Mouse (Mus musculus) heart, adult 2 months (tissue): ENCODE data around the gene Zbtb2. TPM values are rescaled to one million over a fixed set of nuclear protein-coding genes. Genes with fewer than 3 reads are reported as not detected.

Source experiments
- DNase-seq, 2 experiments: peaks; one replicate each; pipeline ENCODE4 v3.0.0; 2021
- H3K27ac ChIP-seq: fragments of 200-600 bp; 2 replicates; pipeline ENCODE4 v1.8.1; 2022
- H3K27me3 ChIP-seq: fragments of 200-500 bp; 2 replicates; pipeline ENCODE4 v1.6.1; 2012; ENCODE audit warnings: mild to moderate bottlenecking, low read length, inconsistent platforms, mixed read lengths; ENCODE audit not compliant: control insufficient read depth, insufficient read depth
- H3K36me3 ChIP-seq: fragments of 200-500 bp; 2 replicates; pipeline ENCODE4 v1.6.1; 2012; ENCODE audit warnings: low read length, inconsistent platforms; ENCODE audit not compliant: control insufficient read depth, insufficient read depth
- H3K4me1 ChIP-seq: fragments of 200-500 bp; 2 replicates; pipeline ENCODE4 v1.6.1; 2011; ENCODE audit warnings: low read length; ENCODE audit not compliant: control insufficient read depth, insufficient read depth
- H3K4me3 ChIP-seq: fragments of 200-600 bp; 2 replicates; pipeline ENCODE4 v1.8.1; 2022
- H3K79me2 ChIP-seq: fragments of 200-500 bp; replicated peaks from 2 replicates; pipeline ENCODE4 v1.6.1; 2012; ENCODE audit warnings: mild to moderate bottlenecking, inconsistent platforms, low read length, moderate library complexity, mixed read lengths; ENCODE audit not compliant: control insufficient read depth, insufficient read depth
- H3K9ac ChIP-seq: fragments of 200-500 bp; 2 replicates; pipeline ENCODE4 v1.6.1; 2012; ENCODE audit warnings: low read depth, mild to moderate bottlenecking, control low read depth, inconsistent platforms, low read length, mixed read lengths
- CTCF ChIP-seq: fragments of 200-600 bp; IDR thresholded peaks from 2 replicates; pipeline ENCODE4 v1.8.1; 2022; ENCODE audit warnings: antibody characterized with exemption, mild to moderate bottlenecking, moderate library complexity
- EP300 ChIP-seq: fragments of 200-500 bp; IDR thresholded peaks from 2 replicates; pipeline ENCODE4 v1.6.1; 2011; ENCODE audit warnings: low read depth, low read length, control low read depth; ENCODE audit not compliant: insufficient read depth
- POLR2A ChIP-seq: fragments of 200-500 bp; IDR thresholded peaks from 2 replicates; pipeline ENCODE4 v1.6.1; 2011; ENCODE audit warnings: mild to moderate bottlenecking, low read depth, low read length, control low read depth; ENCODE audit not compliant: insufficient read depth
- WGBS: fragments of 180-500 bp; shearing (Covaris S2); methylation state at CpG from one replicate; pipeline ENCODE4 v1.1.7; 2018; 5-methylcytosine and 5-hydroxymethylcytosine counted together
- intact Hi-C: fragments of 180-260 bp; cut with DNase I; formaldehyde crosslinking; loops from one replicate; pipeline ENCODE4 v1.15.1; 2025
- polyA plus RNA-seq: library from polyadenylated mRNA; depleted of rRNA; stranded (reverse); fragments of >200 nt; gene quantifications from 2 replicates; pipeline ENCODE4 v1.2.3, GENCODE M21; 2012
- total RNA-seq, 2 experiments: library from RNA; stranded (reverse); gene quantifications; 2 replicates each; pipeline ENCODE4 v1.2.3; 2021

The Zbtb2 gene
- total and polyA plus RNA-seq, 3 experiments: 3.5 to 6.1 (median 4.9) TPM

GRCm38 (mm10) chr10:4373558-4373957 is 14.3 kb downstream of the Zbtb2 start:
- no peaks in the 10 kb centered on the region; the same call in 1 of the 2 replicates for H3K79me2 ChIP-seq
- WGBS: 87% methylated on average over 4 of the region's 4 CpGs
- no peak overlapping the region for H3K9ac ChIP-seq
- no peak overlapping the region for H3K4me3 ChIP-seq
- H3K27ac ChIP-seq: no peak overlapping the region
- no peaks in the 10 kb centered on the region for H3K27me3 ChIP-seq
- TF ChIP-seq POLR2A: no peak
- no peak for TF ChIP-seq EP300
- TF ChIP-seq CTCF: no peak
- peaks cover 6% of the 10 kb centered on the region for H3K4me1 ChIP-seq
- no peak for DNase-seq
- H3K36me3 ChIP-seq: no peaks in the 10 kb centered on the region
- intact Hi-C loops: loop anchor here (10.0 kb wide), 1 partner anchor 839 kb away; no protein-coding TSS in a partner anchor

GRCm38 (mm10) chr10:4372011-4372410 is 15.9 kb downstream of the Zbtb2 start:
- Histone ChIP-seq H3K4me1 (peaks cover 6% of the 10 kb centered on the region), H3K4me3 (no peak overlapping the region), H3K36me3 (no peaks in the 10 kb centered on the region), H3K27ac (no peak overlapping the region), H3K79me2 (no peaks in the 10 kb centered on the region; the same call in 1 of the 2 replicates), H3K27me3 (no peaks in the 10 kb centered on the region), H3K9ac (no peak overlapping the region)
- intact Hi-C loops: loop anchor here (10.0 kb wide), 1 partner anchor 837 kb away; no protein-coding TSS in a partner anchor
- TF ChIP-seq CTCF (peak; percentile 83), EP300 (no peak)
- 46% methylated on average over 5 of the region's 5 CpGs for WGBS
- no peak for DNase-seq

GRCm38 (mm10) chr10:4370105-4370504 is 17.8 kb downstream of the Zbtb2 start:
- no peak overlapping the region for H3K4me3 ChIP-seq
- no peak overlapping the region for H3K27ac ChIP-seq
- H3K9ac ChIP-seq: no peak overlapping the region
- H3K36me3 ChIP-seq: no peaks in the 10 kb centered on the region
- TF ChIP-seq CTCF: no peak
- no peak for TF ChIP-seq POLR2A
- TF ChIP-seq EP300: no peak
- no peaks in the 10 kb centered on the region for H3K4me1 ChIP-seq
- intact Hi-C loops: loop anchor here (10.0 kb wide), 1 partner anchor 835 kb away; no protein-coding TSS in a partner anchor
- no peaks in the 10 kb centered on the region for H3K79me2 ChIP-seq
- H3K27me3 ChIP-seq: no peaks in the 10 kb centered on the region
- no peak for DNase-seq
- WGBS: 89% methylated on average over 11 of the region's 11 CpGs

- no peak for DNase-seq
- no peak overlapping the region for H3K9ac ChIP-seq
- TF ChIP-seq POLR2A (no peak), CTCF (no peak), EP300 (no peak)
- no peak overlapping the region for H3K27ac ChIP-seq
- intact Hi-C loops: no loop called here
- H3K79me2 ChIP-seq: no peaks in the 10 kb centered on the region
- H3K4me1 ChIP-seq: no peaks in the 10 kb centered on the region
- WGBS: 43% methylated on average over 3 of the region's 3 CpGs
- H3K36me3 ChIP-seq: no peaks in the 10 kb centered on the region
- H3K27me3 ChIP-seq: no peaks in the 10 kb centered on the region
- H3K4me3 ChIP-seq: no peak overlapping the region
Observed at GRCm38 (mm10) chr10:4364618-4365017, 23.3 kb downstream of the Zbtb2 start.

- intact Hi-C loops: no loop called here
- Histone ChIP-seq H3K27ac (no peak overlapping the region), H3K79me2 (no peaks in the 10 kb centered on the region), H3K27me3 (no peaks in the 10 kb centered on the region), H3K9ac (no peak overlapping the region), H3K4me3 (no peak overlapping the region), H3K36me3 (no peaks in the 10 kb centered on the region), H3K4me1 (no peaks in the 10 kb centered on the region)
- WGBS: 79% methylated on average over 10 of the region's 10 CpGs
- TF ChIP-seq CTCF: no peak
- no peak for TF ChIP-seq EP300
- no peak for TF ChIP-seq POLR2A
- no peak for DNase-seq
Observed at GRCm38 (mm10) chr10:4357435-4357834, 30.5 kb downstream of the Zbtb2 start.

- no peaks in the 10 kb centered on the region for H3K4me1 ChIP-seq
- H3K27me3 ChIP-seq: no peaks in the 10 kb centered on the region
- DNase-seq: no peak
- no peak overlapping the region for H3K4me3 ChIP-seq
- TF ChIP-seq POLR2A (no peak), EP300 (no peak), CTCF (no peak)
- 27% methylated on average over 5 of the region's 5 CpGs for WGBS
- H3K79me2 ChIP-seq: no peaks in the 10 kb centered on the region
- no peak overlapping the region for H3K27ac ChIP-seq
- no peak overlapping the region for H3K9ac ChIP-seq
- no peaks in the 10 kb centered on the region for H3K36me3 ChIP-seq
- intact Hi-C loops: no loop called here
Observed at GRCm38 (mm10) chr10:4356640-4357039, 31.3 kb downstream of the Zbtb2 start.
